Mouse (Mus musculus): ENCODE results near the gene Slc4a4. TPM values are rescaled to one million over a fixed set of nuclear protein-coding genes. Genes with fewer than 3 reads are reported as not detected.

Slc4a4 gene
- polyA plus RNA-seq, 1 experiment from 2014 or later = 1.5 TPM

GRCm38 (mm10) chr5:88925576-88925975 is 39.0 kb downstream of the Slc4a4 start:
- H3K4me3 ChIP-seq (ENCODE audit: low read depth, low read length) = no peak overlapping the region
- 80% methylated on average over 5 of the region's 5 CpGs for WGBS
- H3K36me3 ChIP-seq (ENCODE audit: control insufficient read depth, insufficient read depth, low read length) = no peaks in the 10 kb centered on the region
- DNase-seq (ENCODE audit: low spot score) (no peak), ATAC-seq (replicated peaks; ENCODE audit: low FRiP score) (no peak)
- no peaks in the 10 kb centered on the region for H3K9me3 ChIP-seq (ENCODE audit: control insufficient read depth, low read length)
- no peaks in the 10 kb centered on the region for H3K27me3 ChIP-seq (replicated peaks; ENCODE audit: control insufficient read depth, insufficient read depth, low read length)
- 0 out of 2 replicates have a peak, but pooled peaks cover 3% of the 10 kb centered on the region for H3K4me1 ChIP-seq (replicated peaks; ENCODE audit: control insufficient read depth, insufficient read depth, low read length)
- no peak overlapping the region for H3K4me2 ChIP-seq
- no peak overlapping the region for H3K27ac ChIP-seq (ENCODE audit: low read depth, low read length)
- no peak overlapping the region for H3K9ac ChIP-seq (ENCODE audit: low read depth, low read length)

DNA sequence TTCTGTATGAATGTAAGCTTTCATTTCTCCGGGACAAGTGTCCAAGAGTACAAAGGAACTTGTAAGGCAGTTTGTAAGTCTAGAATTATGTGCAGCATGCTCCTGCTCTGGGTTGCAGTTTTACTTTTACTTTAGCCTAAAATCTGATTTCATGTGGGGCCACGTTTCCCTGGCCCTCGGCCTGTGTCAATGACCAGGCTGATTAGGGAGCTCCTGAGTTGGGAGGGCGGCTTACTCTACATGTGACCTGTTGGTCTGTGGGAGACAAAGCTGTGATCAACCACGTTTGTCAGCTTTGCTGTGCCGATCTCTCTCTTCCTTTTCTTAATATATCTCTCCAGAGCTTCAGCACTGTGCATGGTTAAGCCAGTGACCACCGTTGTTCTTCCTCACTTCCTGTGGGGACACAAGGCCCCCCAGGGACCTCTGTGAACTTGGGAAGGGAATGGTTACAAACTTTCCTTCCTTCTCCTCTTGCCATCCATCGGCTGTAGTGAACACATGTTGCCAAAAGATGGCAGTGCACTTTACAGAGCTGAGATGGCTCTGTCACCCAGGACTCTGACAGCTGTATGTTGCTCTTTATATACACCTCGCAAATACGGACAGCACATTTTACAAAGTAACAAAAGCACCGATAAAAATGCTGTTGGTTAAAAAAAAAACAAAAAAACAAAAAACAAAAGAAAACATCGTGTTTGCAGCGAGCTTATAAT is 41.7 kb downstream of the Slc4a4 start:
- no peaks in the 10 kb centered on the region for H3K36me3 ChIP-seq (ENCODE audit: control insufficient read depth, insufficient read depth, low read length)
- ATAC-seq (replicated peaks; ENCODE audit: low FRiP score) = no peak
- no peak overlapping the region for H3K9ac ChIP-seq (ENCODE audit: low read depth, low read length)
- 39% methylated on average over 13 of the region's 13 CpGs for WGBS
- H3K4me2 ChIP-seq = no peak overlapping the region
- no peaks in the 10 kb centered on the region for H3K27me3 ChIP-seq (replicated peaks; ENCODE audit: control insufficient read depth, insufficient read depth, low read length)
- H3K4me1 ChIP-seq (replicated peaks; ENCODE audit: control insufficient read depth, insufficient read depth, low read length) = 0 out of 2 replicates have a peak, but pooled peaks cover 5% of the 10 kb centered on the region
- H3K9me3 ChIP-seq (ENCODE audit: control insufficient read depth, low read length) = no peaks in the 10 kb centered on the region
- DNase-seq (ENCODE audit: low spot score) = no peak
- H3K27ac ChIP-seq (ENCODE audit: low read depth, low read length) = no peak overlapping the region
- H3K4me3 ChIP-seq (ENCODE audit: low read depth, low read length) = no peak overlapping the region

- ATAC-seq (replicated peaks; ENCODE audit: low FRiP score) (peak; percentile 29), DNase-seq (ENCODE audit: low spot score) (no peak)
- H3K27me3 ChIP-seq (replicated peaks; ENCODE audit: control insufficient read depth, insufficient read depth, low read length) = no peaks in the 10 kb centered on the region
- H3K4me1 ChIP-seq (replicated peaks; ENCODE audit: control insufficient read depth, insufficient read depth, low read length) = peaks cover 5% of the 10 kb centered on the region; the same call in 1 of the 2 replicates
- 68% methylated on average over 18 of the region's 18 CpGs for WGBS
- no peak overlapping the region for H3K4me2 ChIP-seq
- no peak overlapping the region for H3K27ac ChIP-seq (ENCODE audit: low read depth, low read length)
- H3K36me3 ChIP-seq (ENCODE audit: control insufficient read depth, insufficient read depth, low read length) = no peaks in the 10 kb centered on the region
- no peaks in the 10 kb centered on the region for H3K9me3 ChIP-seq (ENCODE audit: control insufficient read depth, low read length)
- H3K9ac ChIP-seq (ENCODE audit: low read depth, low read length) = no peak overlapping the region
- no peak overlapping the region for H3K4me3 ChIP-seq (ENCODE audit: low read depth, low read length)
Observed at GRCm38 (mm10) chr5:88929392-88930094, 42.9 kb downstream of the Slc4a4 start.

DNA sequence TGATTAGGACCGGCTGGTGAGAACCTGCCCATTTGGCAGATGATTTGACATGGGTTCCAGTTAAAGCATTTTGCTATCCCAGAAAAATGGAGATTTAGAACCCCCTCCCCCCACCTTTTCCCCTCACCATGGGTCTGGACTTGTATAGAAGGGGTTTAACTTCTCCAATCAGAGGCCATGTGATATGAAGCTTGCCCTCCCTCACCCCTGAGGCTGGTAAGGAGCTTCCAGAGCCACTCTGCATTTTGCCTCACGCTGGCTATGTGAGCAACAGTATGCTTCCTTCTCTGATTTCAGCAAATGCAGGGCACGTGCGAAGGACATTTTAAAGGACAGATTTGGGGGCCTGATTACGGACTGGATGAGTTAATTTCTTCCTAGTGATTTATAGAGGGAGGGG is 43.5 kb downstream of the Slc4a4 start:
- Histone ChIP-seq H3K4me1 (replicated peaks; ENCODE audit: control insufficient read depth, insufficient read depth, low read length) (peaks cover 5% of the 10 kb centered on the region; the same call in 1 of the 2 replicates), H3K4me3 (ENCODE audit: low read depth, low read length) (no peak overlapping the region), H3K27me3 (replicated peaks; ENCODE audit: control insufficient read depth, insufficient read depth, low read length) (no peaks in the 10 kb centered on the region), H3K27ac (ENCODE audit: low read depth, low read length) (no peak overlapping the region), H3K4me2 (no peak overlapping the region), H3K9ac (ENCODE audit: low read depth, low read length) (no peak overlapping the region), H3K9me3 (ENCODE audit: control insufficient read depth, low read length) (no peaks in the 10 kb centered on the region), H3K36me3 (ENCODE audit: control insufficient read depth, insufficient read depth, low read length) (no peaks in the 10 kb centered on the region)
- DNase-seq (ENCODE audit: low spot score) (no peak), ATAC-seq (replicated peaks; ENCODE audit: low FRiP score) (no peak)
- WGBS = 75% methylated on average over 5 of the region's 5 CpGs

GRCm38 (mm10) chr5:88930611-88931010 is 44.0 kb downstream of the Slc4a4 start:
- Histone ChIP-seq H3K27ac (ENCODE audit: low read depth, low read length) (no peak overlapping the region), H3K4me1 (replicated peaks; ENCODE audit: control insufficient read depth, insufficient read depth, low read length) (peaks cover 5% of the 10 kb centered on the region; the same call in 1 of the 2 replicates)

DNA sequence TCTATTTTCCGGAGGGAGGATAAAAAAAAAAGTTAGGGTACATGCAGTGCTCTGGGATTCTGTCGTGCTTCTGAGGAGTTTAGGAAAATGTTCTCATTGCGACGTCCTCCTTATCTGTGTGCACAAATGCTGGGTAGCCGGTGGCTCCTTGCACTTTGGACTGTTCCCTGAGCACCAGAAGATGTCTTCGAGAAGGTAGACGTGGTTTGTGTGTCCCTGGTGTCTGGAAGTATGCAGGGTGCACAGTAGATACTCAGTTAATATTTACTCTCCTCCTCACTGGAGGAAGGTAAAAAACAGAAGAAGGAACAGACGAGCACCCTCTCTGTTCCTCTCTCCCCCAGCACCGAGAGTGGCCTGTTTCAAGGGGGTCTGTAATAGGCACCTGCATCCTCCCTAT is 44.6 kb downstream of the Slc4a4 start:
- H3K27me3 ChIP-seq (replicated peaks; ENCODE audit: control insufficient read depth, insufficient read depth, low read length) = no peaks in the 10 kb centered on the region
- no peaks in the 10 kb centered on the region for H3K9me3 ChIP-seq (ENCODE audit: control insufficient read depth, low read length)
- DNase-seq (ENCODE audit: low spot score) (no peak), ATAC-seq (replicated peaks; ENCODE audit: low FRiP score) (no peak)
- 79% methylated on average over 9 of the region's 9 CpGs for WGBS
- H3K4me1 ChIP-seq (replicated peaks; ENCODE audit: control insufficient read depth, insufficient read depth, low read length) = peaks cover 5% of the 10 kb centered on the region; the same call in 1 of the 2 replicates
- H3K4me3 ChIP-seq (ENCODE audit: low read depth, low read length) = no peak overlapping the region
- no peaks in the 10 kb centered on the region for H3K36me3 ChIP-seq (ENCODE audit: control insufficient read depth, insufficient read depth, low read length)
- H3K9ac ChIP-seq (ENCODE audit: low read depth, low read length) = no peak overlapping the region
- H3K4me2 ChIP-seq = no peak overlapping the region
- H3K27ac ChIP-seq (ENCODE audit: low read depth, low read length) = no peak overlapping the region

More at GRCm38 (mm10) chr5:88930611-88931010, 44.0 kb downstream of the Slc4a4 start:
- H3K9ac ChIP-seq (ENCODE audit: low read depth, low read length) = no peak overlapping the region
- no peaks in the 10 kb centered on the region for H3K36me3 ChIP-seq (ENCODE audit: control insufficient read depth, insufficient read depth, low read length)
- no peak for ATAC-seq (replicated peaks; ENCODE audit: low FRiP score)
- no peak for DNase-seq (ENCODE audit: low spot score)
- H3K4me2 ChIP-seq = no peak overlapping the region
- no peaks in the 10 kb centered on the region for H3K27me3 ChIP-seq (replicated peaks; ENCODE audit: control insufficient read depth, insufficient read depth, low read length)
- H3K4me3 ChIP-seq (ENCODE audit: low read depth, low read length) = no peak overlapping the region
- H3K9me3 ChIP-seq (ENCODE audit: control insufficient read depth, low read length) = no peaks in the 10 kb centered on the region
- 63% methylated on average over 11 of the region's 11 CpGs for WGBS

- Histone ChIP-seq H3K4me1 (replicated peaks; ENCODE audit: control insufficient read depth, insufficient read depth, low read length) (peaks cover 5% of the 10 kb centered on the region; the same call in 1 of the 2 replicates), H3K27me3 (replicated peaks; ENCODE audit: control insufficient read depth, insufficient read depth, low read length) (no peaks in the 10 kb centered on the region), H3K27ac (ENCODE audit: low read depth, low read length) (no peak overlapping the region), H3K9ac (ENCODE audit: low read depth, low read length) (no peak overlapping the region), H3K4me3 (ENCODE audit: low read depth, low read length) (no peak overlapping the region), H3K36me3 (ENCODE audit: control insufficient read depth, insufficient read depth, low read length) (no peaks in the 10 kb centered on the region), H3K9me3 (ENCODE audit: control insufficient read depth, low read length) (no peaks in the 10 kb centered on the region), H3K4me2 (no peak overlapping the region)
- WGBS = 81% methylated on average over 7 of the region's 7 CpGs
- DNase-seq (ENCODE audit: low spot score) (no peak), ATAC-seq (replicated peaks; ENCODE audit: low FRiP score) (no peak)
Observed at GRCm38 (mm10) chr5:88933454-88933853, 46.8 kb downstream of the Slc4a4 start.

GRCm38 (mm10) chr5:88933946-88934345 is 47.3 kb downstream of the Slc4a4 start:
- peaks cover 5% of the 10 kb centered on the region; the same call in 1 of the 2 replicates for H3K4me1 ChIP-seq (replicated peaks; ENCODE audit: control insufficient read depth, insufficient read depth, low read length)

More at GRCm38 (mm10) chr5:88933946-88934345, 47.3 kb downstream of the Slc4a4 start:
- 0 out of 2 replicates have a peak, but pooled peaks have one; percentile 27 for ATAC-seq (replicated peaks; ENCODE audit: low FRiP score)
- Histone ChIP-seq H3K27ac (ENCODE audit: low read depth, low read length) (no peak overlapping the region), H3K4me3 (ENCODE audit: low read depth, low read length) (no peak overlapping the region), H3K4me2 (no peak overlapping the region), H3K27me3 (replicated peaks; ENCODE audit: control insufficient read depth, insufficient read depth, low read length) (no peaks in the 10 kb centered on the region), H3K9ac (ENCODE audit: low read depth, low read length) (no peak overlapping the region), H3K36me3 (ENCODE audit: control insufficient read depth, insufficient read depth, low read length) (no peaks in the 10 kb centered on the region), H3K9me3 (ENCODE audit: control insufficient read depth, low read length) (no peaks in the 10 kb centered on the region)
- WGBS = 65% methylated on average over 14 of the region's 14 CpGs
- DNase-seq (ENCODE audit: low spot score) = no peak
